Mouse (Mus musculus) brown adipose tissue, adult 24 weeks (tissue): Measurements from ENCODE around the gene Sec24a. TPM values are rescaled to one million over a fixed set of nuclear protein-coding genes. Genes with fewer than 3 reads are reported as not detected.

Experiments
- polyA plus RNA-seq: library from polyadenylated mRNA; stranded (reverse); fragments of >200 nt; gene quantifications from 2 replicates; pipeline ENCODE4 v1.2.4, GENCODE M21; 2012; ENCODE audit not compliant: missing spikeins, insufficient read depth, insufficient read length

Sec24a gene
- polyA plus RNA-seq, 1 experiment, result 12.5 TPM

Other genes starting within 250 kb of the Sec24a start
- gene Phykpl, start 178.9 kb downstream of the Sec24a start, polyA plus RNA-seq, result 10.1 and 18.5 TPM in 2 replicates
- 117 and 131 TPM in 2 replicates for gene Hnrnpab, start 156.8 kb downstream of the Sec24a start, polyA plus RNA-seq
- 43.4 and 50.7 TPM in 2 replicates for gene Nhp2, start 143.9 kb downstream of the Sec24a start, polyA plus RNA-seq
- 11.1 and 11.6 TPM in 2 replicates for gene Rmnd5b, start 127.7 kb downstream of the Sec24a start, polyA plus RNA-seq
- gene N4bp3, start 112.8 kb downstream of the Sec24a start, polyA plus RNA-seq, result 2.0 and 4.8 TPM in 2 replicates
- 0.46 and 0.52 TPM in 2 replicates for gene D930048N14Rik, start 112.7 kb downstream of the Sec24a start, polyA plus RNA-seq
- 76.0 and 82.6 TPM in 2 replicates for gene 0610009B22Rik, start 74.8 kb downstream of the Sec24a start, polyA plus RNA-seq
- gene Sar1b, start 53 bp upstream of the Sec24a start, polyA plus RNA-seq, result 158 and 181 TPM in 2 replicates
- 1.9 and 2.6 TPM in 2 replicates for gene Jade2, start 94.0 kb upstream of the Sec24a start, polyA plus RNA-seq
- gene Cdkn2aipnl, start 204.0 kb upstream of the Sec24a start, polyA plus RNA-seq, result 11.1 and 11.7 TPM in 2 replicates
- gene Ube2b, start 237.1 kb upstream of the Sec24a start, polyA plus RNA-seq, result 235 and 242 TPM in 2 replicates
- 9.6 and 21.9 TPM in 2 replicates for gene Cdkl3, start 240.6 kb upstream of the Sec24a start, polyA plus RNA-seq